Mouse (Mus musculus): ENCODE measurements around the gene Snx18. TPM values are rescaled to one million over a fixed set of nuclear protein-coding genes. Genes with fewer than 3 reads are reported as not detected.

The Snx18 gene
- polyA plus RNA-seq, 1 experiment, result 17.0 TPM

DNA sequence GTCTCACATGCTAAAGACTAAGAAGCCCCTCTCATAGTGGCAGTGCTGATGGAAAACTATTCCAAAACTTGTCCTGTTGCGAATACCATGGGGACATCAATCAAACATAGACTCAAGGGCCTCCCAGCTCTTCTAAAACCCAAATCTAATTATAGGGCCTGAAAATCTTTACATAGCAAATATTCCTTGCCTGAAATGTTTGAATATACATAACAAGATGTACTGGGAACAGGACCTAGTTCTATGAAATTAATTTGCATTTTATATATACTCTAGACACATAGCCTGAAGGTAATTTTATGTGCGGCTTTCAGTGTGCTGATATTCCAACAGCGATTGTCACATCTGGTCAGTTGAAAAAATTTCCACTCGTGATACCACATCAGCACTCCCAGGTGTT, 37.1 kb upstream of the Snx18 start:
- no peak overlapping the region for H3K27ac ChIP-seq (ENCODE audit: insufficient read depth, low read length)
- TF ChIP-seq POLR2A (IDR thresholded peaks at IDR 0.05; ENCODE audit: borderline replicate concordance, insufficient read depth, low read length) (no peak), CTCF (IDR thresholded peaks at IDR 0.05; ENCODE audit: borderline replicate concordance, insufficient read depth, low read depth, low read length) (no peak)
- 97% methylated on average over 4 of the region's 4 CpGs for WGBS
- DNase-seq, result no peak
- H3K4me3 ChIP-seq (replicated peaks; ENCODE audit: insufficient read depth, low read depth, low read length), result no peak overlapping the region
- H3K4me1 ChIP-seq (ENCODE audit: control insufficient read depth, insufficient read depth, low read length), result no peaks in the 10 kb centered on the region
- no peaks in the 10 kb centered on the region for H3K27me3 ChIP-seq (ENCODE audit: control insufficient read depth, insufficient read depth, low read length)

DNA sequence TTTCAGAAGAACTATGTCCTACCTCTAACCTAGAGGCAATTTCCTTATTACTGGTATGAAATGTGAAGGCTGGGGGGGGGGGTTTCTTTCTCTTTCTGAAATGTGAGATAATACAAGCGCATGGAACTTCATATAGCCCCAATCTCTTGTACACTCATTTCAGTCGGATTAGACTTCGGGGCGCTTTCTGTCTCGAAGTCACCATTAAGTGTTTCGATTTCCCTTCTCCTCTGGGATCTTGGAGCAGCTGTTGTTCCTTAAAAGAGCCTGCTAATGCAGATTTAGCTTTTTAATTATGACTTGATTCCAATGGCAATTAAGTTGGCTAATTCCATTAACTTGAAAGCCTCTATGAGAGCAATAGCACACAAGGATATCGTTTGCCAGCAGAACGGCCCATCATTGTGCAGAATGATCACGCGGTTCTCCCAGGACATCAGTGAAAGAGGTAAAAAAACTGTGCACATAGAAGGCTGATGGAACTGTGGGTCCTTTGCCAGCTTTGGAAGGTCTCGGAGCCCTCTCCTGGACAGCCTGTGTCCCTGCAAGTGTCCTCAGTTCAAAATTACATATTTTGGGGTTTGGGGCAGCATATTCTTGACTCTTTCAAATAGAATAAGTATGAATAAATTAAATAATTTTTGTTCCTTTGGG, 22.7 kb upstream of the Snx18 start:
- 26% methylated on average over 11 of the region's 11 CpGs for WGBS
- DNase-seq, result no peak
- Histone ChIP-seq H3K4me3 (replicated peaks; ENCODE audit: insufficient read depth, low read depth, low read length) (no peak overlapping the region), H3K4me1 (ENCODE audit: control insufficient read depth, insufficient read depth, low read length) (no peaks in the 10 kb centered on the region), H3K27ac (ENCODE audit: insufficient read depth, low read length) (no peak overlapping the region), H3K27me3 (ENCODE audit: control insufficient read depth, insufficient read depth, low read length) (no peaks in the 10 kb centered on the region)
- peak; percentile 41; the same call in 1 of the 2 replicates for TF ChIP-seq CTCF (IDR thresholded peaks at IDR 0.05; ENCODE audit: borderline replicate concordance, insufficient read depth, low read depth, low read length)
- no peak for TF ChIP-seq POLR2A (IDR thresholded peaks at IDR 0.05; ENCODE audit: borderline replicate concordance, insufficient read depth, low read length)

DNA sequence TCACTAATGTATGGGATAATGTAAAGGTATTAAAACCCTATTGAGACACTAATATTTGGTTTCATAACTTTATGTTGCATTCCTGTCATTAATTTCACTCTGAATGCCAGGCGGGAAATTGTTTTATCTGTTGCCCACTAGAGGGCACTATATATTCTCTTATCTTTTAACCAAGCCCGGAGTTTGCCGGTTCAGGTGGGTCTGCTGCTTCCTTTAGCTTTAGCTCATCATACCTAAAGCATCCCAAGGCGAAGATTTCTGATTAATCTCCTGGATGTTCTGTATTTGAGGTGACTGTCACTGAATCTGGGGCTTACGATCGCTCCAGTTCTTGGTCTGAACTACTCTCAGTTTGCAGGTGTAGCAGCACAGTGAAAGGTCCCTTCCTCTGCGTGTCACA, 20.6 kb upstream of the Snx18 start:
- peak; percentile 31 to 33 for DNase-seq
- no peaks in the 10 kb centered on the region for H3K4me1 ChIP-seq (ENCODE audit: control insufficient read depth, insufficient read depth, low read length)
- H3K27me3 ChIP-seq (ENCODE audit: control insufficient read depth, insufficient read depth, low read length), result no peaks in the 10 kb centered on the region
- H3K4me3 ChIP-seq (replicated peaks; ENCODE audit: insufficient read depth, low read depth, low read length), result no peak overlapping the region
- TF ChIP-seq POLR2A (IDR thresholded peaks at IDR 0.05; ENCODE audit: borderline replicate concordance, insufficient read depth, low read length), result no peak
- peak; percentile 42; the same call in 1 of the 2 replicates for TF ChIP-seq CTCF (IDR thresholded peaks at IDR 0.05; ENCODE audit: borderline replicate concordance, insufficient read depth, low read depth, low read length)
- 33% methylated on average over 7 of the region's 7 CpGs for WGBS
- H3K27ac ChIP-seq (ENCODE audit: insufficient read depth, low read length), result no peak overlapping the region

DNA sequence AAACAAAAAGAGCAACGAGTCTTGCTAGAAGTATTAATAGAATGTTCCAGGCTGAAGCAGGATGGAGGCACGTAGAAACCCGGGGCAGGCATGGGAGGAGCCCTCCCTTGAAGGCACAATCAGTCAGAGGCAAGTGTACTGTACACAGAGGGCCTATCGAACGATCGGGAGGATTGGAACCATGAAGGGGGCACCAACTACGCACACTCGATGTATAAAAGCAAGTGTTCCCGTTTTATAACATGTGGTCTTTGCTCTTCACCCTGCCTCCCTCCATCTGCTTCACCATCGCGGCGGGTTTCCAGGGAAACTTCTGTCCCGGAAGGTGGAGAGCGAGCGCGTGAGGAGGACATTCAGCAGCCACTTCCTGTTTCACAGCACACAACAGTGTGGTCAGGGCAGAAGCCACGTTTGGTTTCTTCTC, 17.4 kb upstream of the Snx18 start:
- Histone ChIP-seq H3K27ac (ENCODE audit: insufficient read depth, low read length) (no peak overlapping the region), H3K4me1 (ENCODE audit: control insufficient read depth, insufficient read depth, low read length) (no peaks in the 10 kb centered on the region), H3K27me3 (ENCODE audit: control insufficient read depth, insufficient read depth, low read length) (no peaks in the 10 kb centered on the region), H3K4me3 (replicated peaks; ENCODE audit: insufficient read depth, low read depth, low read length) (no peak overlapping the region)
- 79% methylated on average over 17 of the region's 17 CpGs for WGBS
- DNase-seq, result no peak
- no peak for TF ChIP-seq CTCF (IDR thresholded peaks at IDR 0.05; ENCODE audit: borderline replicate concordance, insufficient read depth, low read depth, low read length)
- TF ChIP-seq POLR2A (IDR thresholded peaks at IDR 0.05; ENCODE audit: borderline replicate concordance, insufficient read depth, low read length), result no peak

GRCm38 (mm10) chr13:113634732-113635481, 16.5 kb upstream of the Snx18 start:
- no peaks in the 10 kb centered on the region for H3K27me3 ChIP-seq (ENCODE audit: control insufficient read depth, insufficient read depth, low read length)
- WGBS, result 84% methylated on average over 15 of the region's 15 CpGs
- no peak overlapping the region for H3K4me3 ChIP-seq (replicated peaks; ENCODE audit: insufficient read depth, low read depth, low read length)
- H3K27ac ChIP-seq (ENCODE audit: insufficient read depth, low read length), result no peak overlapping the region
- H3K4me1 ChIP-seq (ENCODE audit: control insufficient read depth, insufficient read depth, low read length), result no peaks in the 10 kb centered on the region
- DNase-seq, result no peak
- TF ChIP-seq CTCF (IDR thresholded peaks at IDR 0.05; ENCODE audit: borderline replicate concordance, insufficient read depth, low read depth, low read length) (no peak), POLR2A (IDR thresholded peaks at IDR 0.05; ENCODE audit: borderline replicate concordance, insufficient read depth, low read length) (no peak)

- H3K4me3 ChIP-seq (replicated peaks; ENCODE audit: insufficient read depth, low read depth, low read length), result no peak overlapping the region
- no peaks in the 10 kb centered on the region for H3K4me1 ChIP-seq (ENCODE audit: control insufficient read depth, insufficient read depth, low read length)
- H3K27me3 ChIP-seq (ENCODE audit: control insufficient read depth, insufficient read depth, low read length), result no peaks in the 10 kb centered on the region
- TF ChIP-seq POLR2A (IDR thresholded peaks at IDR 0.05; ENCODE audit: borderline replicate concordance, insufficient read depth, low read length), result no peak
- TF ChIP-seq CTCF (IDR thresholded peaks at IDR 0.05; ENCODE audit: borderline replicate concordance, insufficient read depth, low read depth, low read length), result no peak
- 58% methylated on average over 6 of the region's 6 CpGs for WGBS
- H3K27ac ChIP-seq (ENCODE audit: insufficient read depth, low read length), result no peak overlapping the region
- no peak for DNase-seq
Observed at GRCm38 (mm10) chr13:113632506-113632905, 14.1 kb upstream of the Snx18 start.

DNA sequence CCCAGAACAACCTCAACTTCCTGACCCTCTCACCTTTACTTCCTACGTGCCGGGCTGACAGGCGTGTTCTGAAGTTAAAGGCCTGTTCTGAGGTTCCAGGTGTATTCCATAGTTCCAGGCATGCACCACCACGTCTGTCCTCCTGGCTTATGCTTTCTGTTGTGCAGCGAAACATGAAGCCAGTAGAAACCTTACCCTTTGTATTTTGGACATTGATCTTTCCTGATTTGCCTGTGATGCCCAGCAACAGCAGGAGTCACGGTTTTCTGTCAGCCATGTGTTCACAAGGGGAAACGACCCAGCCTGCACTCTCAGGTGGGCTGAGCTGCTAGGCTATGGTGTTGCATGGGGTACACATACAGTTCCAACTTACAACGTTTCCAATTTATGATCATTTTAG, 9.2 kb upstream of the Snx18 start:
- H3K27ac ChIP-seq (ENCODE audit: insufficient read depth, low read length), result no peak overlapping the region
- WGBS, result 85% methylated on average over 8 of the region's 8 CpGs
- no peaks in the 10 kb centered on the region for H3K4me1 ChIP-seq (ENCODE audit: control insufficient read depth, insufficient read depth, low read length)
- no peak for DNase-seq
- H3K4me3 ChIP-seq (replicated peaks; ENCODE audit: insufficient read depth, low read depth, low read length), result no peak overlapping the region
- H3K27me3 ChIP-seq (ENCODE audit: control insufficient read depth, insufficient read depth, low read length), result no peaks in the 10 kb centered on the region
- TF ChIP-seq POLR2A (IDR thresholded peaks at IDR 0.05; ENCODE audit: borderline replicate concordance, insufficient read depth, low read length) (no peak), CTCF (IDR thresholded peaks at IDR 0.05; ENCODE audit: borderline replicate concordance, insufficient read depth, low read depth, low read length) (no peak)

DNA sequence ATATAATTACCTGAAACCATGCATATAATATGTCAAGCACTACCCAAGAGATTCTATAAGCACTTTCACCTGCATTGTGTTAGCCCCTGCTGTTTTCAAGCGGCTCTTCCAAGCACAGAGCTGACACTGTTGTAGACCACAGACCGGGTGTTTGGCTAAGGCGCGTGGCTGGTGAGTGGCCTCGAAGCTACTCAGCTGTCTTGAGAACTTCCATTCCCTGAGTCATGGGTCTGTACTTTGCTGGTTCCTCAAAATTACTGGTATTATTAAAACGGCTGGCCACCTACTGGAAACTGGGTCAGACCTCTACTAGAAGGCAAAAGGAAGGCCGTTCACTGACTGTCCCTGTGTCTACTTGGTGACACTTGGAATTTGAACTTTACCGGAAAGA, 4.5 kb upstream of the Snx18 start:
- no peak for TF ChIP-seq POLR2A (IDR thresholded peaks at IDR 0.05; ENCODE audit: borderline replicate concordance, insufficient read depth, low read length)
- no peak for TF ChIP-seq CTCF (IDR thresholded peaks at IDR 0.05; ENCODE audit: borderline replicate concordance, insufficient read depth, low read depth, low read length)
- Histone ChIP-seq H3K4me3 (replicated peaks; ENCODE audit: insufficient read depth, low read depth, low read length) (no peak overlapping the region), H3K27ac (ENCODE audit: insufficient read depth, low read length) (no peak overlapping the region), H3K27me3 (ENCODE audit: control insufficient read depth, insufficient read depth, low read length) (no peaks in the 10 kb centered on the region), H3K4me1 (ENCODE audit: control insufficient read depth, insufficient read depth, low read length) (no peaks in the 10 kb centered on the region)
- 85% methylated on average over 8 of the region's 8 CpGs for WGBS
- no peak for DNase-seq

Data from cerebellum, adult 2 months (tissue).